Mouse (Mus musculus) liver, adult 2 months (tissue): Measurements from ENCODE around the gene Dhrs11. TPM values are rescaled to one million over a fixed set of nuclear protein-coding genes. Genes with fewer than 3 reads are reported as not detected.

ENCODE experiments used
- DNase-seq: peaks from one replicate; pipeline ENCODE4 v3.0.0-alpha.2; 2011; ENCODE audit warnings: low read depth, low spot score; ENCODE audit errors: extremely low read depth
- H3K27ac ChIP-seq: fragments of 200-500 bp; replicated peaks from 2 replicates; pipeline ENCODE4 v1.5.1; 2012; ENCODE audit warnings: low read depth, mild to moderate bottlenecking, control low read depth, inconsistent platforms, low read length; ENCODE audit not compliant: insufficient read depth
- H3K27me3 ChIP-seq: fragments of 200-500 bp; 2 replicates; pipeline ENCODE4 v1.6.1; 2012; ENCODE audit warnings: mild to moderate bottlenecking, moderate library complexity, low read length, inconsistent platforms; ENCODE audit not compliant: control insufficient read depth, insufficient read depth
- H3K36me3 ChIP-seq: fragments of 200-500 bp; 2 replicates; pipeline ENCODE4 v1.6.1; 2012; ENCODE audit warnings: low read length, inconsistent platforms; ENCODE audit not compliant: control insufficient read depth, insufficient read depth
- H3K4me1 ChIP-seq: fragments of 200-500 bp; 2 replicates; pipeline ENCODE4 v1.6.1; 2011; ENCODE audit warnings: low read length; ENCODE audit not compliant: control insufficient read depth, insufficient read depth
- H3K4me3 ChIP-seq: fragments of 200-500 bp; 2 replicates; pipeline ENCODE4 v1.5.1; 2011; ENCODE audit warnings: low read depth, mild to moderate bottlenecking, control low read depth, low read length, moderate library complexity; ENCODE audit not compliant: insufficient read depth
- H3K79me2 ChIP-seq: fragments of 200-500 bp; 2 replicates; pipeline ENCODE4 v1.6.1; 2012; ENCODE audit warnings: inconsistent platforms, mild to moderate bottlenecking, low read length, moderate library complexity; ENCODE audit not compliant: control insufficient read depth, insufficient read depth
- H3K9ac ChIP-seq: fragments of 200-500 bp; 2 replicates; pipeline ENCODE4 v1.6.1; 2012; ENCODE audit warnings: low read depth, mild to moderate bottlenecking, control low read depth, inconsistent platforms, low read length
- CTCF ChIP-seq: fragments of 200-500 bp; IDR thresholded peaks from 2 replicates; pipeline ENCODE4 v1.5.1; 2011; ENCODE audit warnings: low read depth, low read length, control low read depth
- POLR2A ChIP-seq: fragments of 200-500 bp; IDR thresholded peaks from 2 replicates; pipeline ENCODE4 v1.6.1; 2011; ENCODE audit warnings: low read length, control low read depth; ENCODE audit not compliant: insufficient read depth; ENCODE audit errors: extremely low read depth
- WGBS: fragments of 180-500 bp; shearing (Covaris S2); methylation state at CpG from one replicate; pipeline ENCODE4 v1.1.7; 2018; 5-methylcytosine and 5-hydroxymethylcytosine counted together
- polyA plus RNA-seq: library from polyadenylated mRNA; depleted of rRNA; stranded (reverse); fragments of >200 nt; gene quantifications from 2 replicates; pipeline ENCODE4 v1.2.3, GENCODE M21; 2012
- total RNA-seq: library from RNA; depleted of rRNA; stranded (reverse); fragments of >200 nt; gene quantifications from 2 replicates; pipeline ENCODE4 v1.2.3, GENCODE M21; 2014

Dhrs11 gene
- total and polyA plus RNA-seq, 2 experiments: 14.8 to 68.3 TPM

DNA sequence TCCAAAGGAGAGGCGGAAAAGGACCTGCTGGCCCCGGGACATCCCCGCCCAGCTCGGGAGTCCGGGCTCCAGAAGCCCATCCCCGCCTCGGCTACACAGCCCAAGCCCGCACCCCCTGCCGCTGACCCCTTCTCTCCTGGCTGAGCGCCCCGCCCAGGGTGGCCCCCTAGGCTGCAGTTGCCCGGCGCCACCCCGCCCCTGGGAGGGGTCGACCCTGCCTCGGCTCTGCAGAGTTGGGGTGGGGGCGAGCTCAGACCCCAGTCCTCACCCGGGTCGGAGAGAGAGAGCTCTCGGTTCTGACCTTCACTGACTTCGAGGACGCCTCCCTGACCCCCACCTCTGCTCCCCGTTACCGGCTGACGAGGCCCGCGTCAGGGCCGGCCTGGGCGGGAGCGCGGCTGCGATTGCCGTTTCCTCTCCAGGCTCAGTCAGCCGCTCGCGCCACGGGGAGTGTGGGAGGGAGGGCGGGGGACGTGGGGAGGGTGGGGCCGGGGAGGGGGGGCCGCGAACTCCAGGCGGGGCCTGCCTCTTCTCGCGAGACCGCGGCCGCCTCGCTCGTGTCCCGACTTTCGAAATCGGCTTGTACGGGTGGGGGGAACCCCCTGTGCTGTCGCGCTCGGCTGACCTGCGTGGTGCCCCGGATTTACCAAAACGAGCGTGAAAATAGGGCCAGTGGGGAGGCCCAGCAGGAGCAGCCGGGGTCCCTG is 41.7 kb upstream of the Dhrs11 start, which contains the start of gene Ggnbp2:
TSS of gene Ggnbp2 (minus strand) at position 481 of the 707 bp plus-strand sequence.
- no peaks in the 10 kb centered on the region for H3K27me3 ChIP-seq
- peaks cover 12% of the 10 kb centered on the region for H3K4me1 ChIP-seq
- peaks cover 9% of the 10 kb centered on the region; the same call in 1 of the 2 replicates for H3K79me2 ChIP-seq
- H3K36me3 ChIP-seq: 0 out of 2 replicates have a peak, but pooled peaks cover 2% of the 10 kb centered on the region
- TF ChIP-seq POLR2A (peak; percentile 58; the same call in 1 of the 2 replicates), CTCF (no peak)
- peak within 1 kb of the TSS; percentile 92 for H3K4me3 ChIP-seq
- peak within 1 kb of the TSS; percentile 100 for H3K27ac ChIP-seq
- H3K9ac ChIP-seq: peak within 1 kb of the TSS; percentile 97
- peak; percentile 76 for DNase-seq
- WGBS: under 1% methylated on average over 44 of the region's 62 CpGs

DNA sequence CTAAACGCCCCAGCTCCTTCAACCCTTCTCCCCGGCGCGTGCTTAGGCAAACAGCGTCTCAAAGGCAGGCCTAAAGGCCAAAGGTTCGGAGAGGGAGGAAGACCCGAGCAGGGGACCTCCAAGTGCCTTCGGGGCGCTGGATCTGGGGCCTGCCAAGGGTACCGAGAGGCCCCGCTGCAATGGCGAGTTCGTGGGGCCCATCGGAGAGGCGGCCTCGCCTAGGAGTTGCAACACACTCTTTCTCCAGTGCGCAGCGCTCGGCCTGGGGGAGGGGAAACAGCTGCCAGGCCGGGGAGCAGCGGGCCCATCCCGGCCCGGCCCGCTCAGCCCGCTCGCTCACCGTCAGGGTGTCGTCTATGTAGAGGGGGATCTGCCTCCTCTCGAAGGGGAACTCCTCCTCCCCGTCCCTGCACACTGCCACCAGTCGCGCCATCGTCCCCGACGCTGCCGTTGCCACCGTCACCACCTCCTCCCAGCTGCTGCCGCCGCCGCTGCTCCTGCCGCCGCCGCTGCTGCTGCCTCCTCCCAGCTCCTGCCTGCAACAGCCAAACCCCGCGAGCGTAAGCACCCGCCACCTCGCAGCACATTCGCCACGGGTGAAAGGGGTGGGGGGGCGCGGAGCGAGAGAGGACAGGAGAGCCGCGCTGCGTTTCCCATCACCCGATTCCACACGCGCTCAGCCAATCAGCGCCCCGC is 40.9 kb upstream of the Dhrs11 start:
- under 1% methylated on average over 60 of the region's 61 CpGs for WGBS
- TF ChIP-seq CTCF (no peak), POLR2A (peak; percentile 90)
- Histone ChIP-seq H3K9ac (peak overlapping the region; percentile 87), H3K4me1 (peaks cover 14% of the 10 kb centered on the region), H3K27ac (peak overlapping the region; percentile 85), H3K27me3 (no peaks in the 10 kb centered on the region), H3K36me3 (0 out of 2 replicates have a peak, but pooled peaks cover 3% of the 10 kb centered on the region), H3K4me3 (peak overlapping the region; percentile 84), H3K79me2 (peaks cover 10% of the 10 kb centered on the region; the same call in 1 of the 2 replicates)
- peak; percentile 81 for DNase-seq

DNA sequence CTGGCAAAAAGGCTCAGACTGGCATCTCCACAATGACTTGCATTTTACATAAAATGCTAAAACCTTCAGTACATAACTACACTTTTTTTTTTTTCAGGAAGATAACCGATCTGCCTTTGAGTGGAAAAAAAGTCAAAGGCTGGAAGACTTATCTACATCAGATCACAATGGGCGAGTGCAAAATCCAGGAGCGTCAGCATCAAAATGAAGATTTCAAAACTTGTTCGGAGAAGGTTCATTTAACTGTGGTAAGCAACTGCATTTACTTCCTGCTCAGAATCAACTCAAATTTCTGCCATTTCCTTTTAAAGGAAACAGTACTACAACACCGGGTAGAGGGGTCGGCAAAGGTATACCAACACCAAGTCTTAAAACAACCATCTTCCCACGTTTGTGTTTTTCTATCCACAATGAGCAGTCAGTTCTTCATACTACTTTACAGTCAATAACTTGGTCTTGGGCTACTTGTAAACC is 40.0 kb upstream of the Dhrs11 start:
- peaks cover 18% of the 10 kb centered on the region for H3K4me1 ChIP-seq
- no peak for TF ChIP-seq POLR2A
- no peak for TF ChIP-seq CTCF
- H3K27ac ChIP-seq: peak overlapping the region; percentile 85; the same call in 1 of the 2 replicates
- peak overlapping the region; percentile 87 for H3K9ac ChIP-seq
- peak; percentile 62 for DNase-seq
- H3K4me3 ChIP-seq: peak overlapping the region; percentile 84
- H3K36me3 ChIP-seq: peaks cover 4% of the 10 kb centered on the region; the same call in 1 of the 2 replicates
- under 1% methylated on average over 7 of the region's 7 CpGs for WGBS
- no peaks in the 10 kb centered on the region for H3K27me3 ChIP-seq
- peaks cover 12% of the 10 kb centered on the region; the same call in 1 of the 2 replicates for H3K79me2 ChIP-seq

DNA sequence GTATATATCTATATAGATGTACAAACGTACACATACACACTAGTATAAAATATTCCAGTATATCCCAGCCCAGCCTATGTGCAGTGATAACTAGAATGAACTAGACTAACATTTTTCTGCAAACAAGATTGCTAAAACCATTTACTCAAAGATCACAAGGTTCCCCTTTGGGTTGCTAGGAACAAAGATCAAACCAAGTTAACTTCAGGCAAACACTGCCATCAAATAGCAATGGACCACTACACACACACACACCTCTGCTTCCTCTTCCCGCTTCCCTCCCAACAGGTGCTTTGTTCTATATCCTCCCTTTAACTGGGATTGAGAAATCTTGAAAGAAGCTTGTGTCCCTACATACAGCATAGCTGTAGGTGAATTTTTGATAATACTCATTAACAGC is 38.8 kb upstream of the Dhrs11 start:
- H3K27me3 ChIP-seq: no peaks in the 10 kb centered on the region
- H3K4me1 ChIP-seq: peaks cover 22% of the 10 kb centered on the region
- WGBS: 20% methylated on average over 2 of the region's 2 CpGs
- H3K36me3 ChIP-seq: peaks cover 8% of the 10 kb centered on the region; the same call in 1 of the 2 replicates
- H3K4me3 ChIP-seq: peak overlapping the region; percentile 39; the same call in 1 of the 2 replicates
- peak; percentile 93 for DNase-seq
- TF ChIP-seq CTCF: no peak
- TF ChIP-seq POLR2A: no peak
- H3K79me2 ChIP-seq: peaks cover 17% of the 10 kb centered on the region
- H3K9ac ChIP-seq: no peak overlapping the region
- no peak overlapping the region for H3K27ac ChIP-seq

DNA sequence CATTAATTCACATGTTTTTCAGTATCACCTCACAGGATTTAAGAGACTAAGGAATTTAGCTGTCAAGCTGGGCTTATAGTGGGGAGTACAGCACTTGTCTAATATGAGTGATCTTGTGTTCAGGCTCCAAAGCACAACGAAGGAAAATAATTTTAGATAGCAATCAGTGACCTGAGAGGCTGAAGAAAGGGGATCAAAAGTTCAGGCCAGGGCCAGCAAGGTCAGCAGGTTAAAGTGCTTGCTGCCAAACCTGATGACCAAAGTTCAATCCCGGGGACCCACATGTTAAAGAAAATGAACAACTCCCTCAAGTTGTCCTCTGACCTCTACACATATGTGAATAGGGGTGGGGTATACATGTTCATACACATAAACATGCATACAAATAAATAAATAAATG is 36.5 kb upstream of the Dhrs11 start:
- Histone ChIP-seq H3K79me2 (peaks cover 17% of the 10 kb centered on the region), H3K27me3 (no peaks in the 10 kb centered on the region), H3K27ac (peak overlapping the region; percentile 91), H3K4me3 (no peak overlapping the region), H3K36me3 (peaks cover 22% of the 10 kb centered on the region), H3K4me1 (peaks cover 22% of the 10 kb centered on the region), H3K9ac (no peak overlapping the region)
- DNase-seq: peak; percentile 93
- TF ChIP-seq POLR2A (no peak), CTCF (no peak)
- 11% methylated on average over 2 of the region's 2 CpGs for WGBS
